ENCODE assay signal across 8 mouse cellular contexts in genomic region chr11:51605602-51606446, GRCm38 (mm10). TPM values are rescaled to one million over a fixed set of nuclear protein-coding genes. Genes with fewer than 3 reads are reported as not detected.
DNase-seq lines count a peak whose midpoint lies in the region; ATAC-seq lines count a peak whose summit lies in the region.

No protein-coding gene starts in this region.

- H3K27me3 ChIP-seq in hindbrain, embryonic 14.5 days (ENCODE audit: control insufficient read depth, insufficient read depth, low read length), result no peaks in the 10 kb centered on the region

- peak overlapping the region; percentile 98 for H3K9ac ChIP-seq in hindbrain, embryonic 14.5 days

- H3K27ac ChIP-seq in hindbrain, embryonic 14.5 days, result peak overlapping the region; percentile 94

- ATAC-seq in hindbrain, embryonic 14.5 days (ENCODE audit: low FRiP score), result peak; percentile 54
- peak; percentile 77 for ATAC-seq in megakaryocyte, adult 5-6 weeks (ENCODE audit: poor library complexity, severe bottlenecking)

- H3K4me1 ChIP-seq in hindbrain, embryonic 14.5 days (replicated peaks; ENCODE audit: control insufficient read depth, insufficient read depth, low read length), result peaks cover 26% of the 10 kb centered on the region

- peak; percentile 84 for DNase-seq in R1 (ENCODE audit: low read depth, low spot score)
- DNase-seq in cerebellum, postnatal 14 days, result peak; percentile 82 to 84
- DNase-seq in frontal cortex, postnatal 25 days (ENCODE audit: low spot score in 2 of 2), result peak; percentile 54 to 56
- peak; percentile 75 for DNase-seq in hindbrain, embryonic 14.5 days (ENCODE audit: low spot score)
- DNase-seq in left cerebral cortex, adult 18-20 months (ENCODE audit: low spot score in 2 of 2), result peak; percentile 70 to 78
- peak; percentile 71 to 76 for DNase-seq in right cerebral cortex, adult 2 months (ENCODE audit: low spot score in 2 of 2)
- peak; percentile 93 for DNase-seq in urinary bladder, postnatal 14 days (ENCODE audit: low spot score)

- peak overlapping the region; percentile 87 for H3K4me2 ChIP-seq in hindbrain, embryonic 14.5 days (replicated peaks)

- H3K9me3 ChIP-seq in hindbrain, embryonic 14.5 days (ENCODE audit: control insufficient read depth, low read length), result no peaks in the 10 kb centered on the region

- WGBS in hindbrain, embryonic 14.5 days, result under 1% methylated on average over 81 of the region's 81 CpGs

- peaks cover 46% of the 10 kb centered on the region for H3K36me3 ChIP-seq in hindbrain, embryonic 14.5 days (replicated peaks; ENCODE audit: control insufficient read depth, insufficient read depth)

- H3K4me3 ChIP-seq in hindbrain, embryonic 14.5 days (replicated peaks; ENCODE audit: low read length), result peak overlapping the region; percentile 96

RNA-seq across cellular contexts. Expression of gene Hnrnpab, which starts 0.8 kb away (rescaled TPM):
- polyA plus RNA-seq in hindbrain, embryonic 14.5 days (2014; fragmentation: Nextera tagmentation; extraction: Ambion mirVana), result 399 and 421 TPM in 2 replicates
- total RNA-seq in left cerebral cortex, adult 18-20 months (2021), result 100 to 1,000 TPM; 132 TPM
- 319 and 341 TPM in 2 replicates for total RNA-seq in megakaryocyte, adult 5-6 weeks (2015)
- total RNA-seq in megakaryocyte, adult 5-6 weeks (2017), result 548 and 571 TPM in 2 replicates

RNA-seq across cellular contexts. Expression of gene Nhp2, which starts 13.7 kb away (rescaled TPM):
- 103 and 118 TPM in 2 replicates for polyA plus RNA-seq in hindbrain, embryonic 14.5 days (2014; fragmentation: Nextera tagmentation; extraction: Ambion mirVana)
- total RNA-seq in left cerebral cortex, adult 18-20 months (2021), result 10 to 100 TPM; 44.8 to 48.4 TPM
- 45.3 and 50.5 TPM in 2 replicates for total RNA-seq in megakaryocyte, adult 5-6 weeks (2015)
- total RNA-seq in megakaryocyte, adult 5-6 weeks (2017), result 38.1 and 52.6 TPM in 2 replicates

RNA-seq across cellular contexts. Expression of gene Phykpl, which starts 21.3 kb away (rescaled TPM):
- polyA plus RNA-seq in hindbrain, embryonic 14.5 days (2014; fragmentation: Nextera tagmentation; extraction: Ambion mirVana), result 7.5 and 9.8 TPM in 2 replicates
- total RNA-seq in left cerebral cortex, adult 18-20 months (2021), result 1 to 10 TPM; 6.7 to 7.1 TPM
- total RNA-seq in megakaryocyte, adult 5-6 weeks (2015), result 8.5 and 10.3 TPM in 2 replicates
- 5.8 and 9.0 TPM in 2 replicates for total RNA-seq in megakaryocyte, adult 5-6 weeks (2017)

RNA-seq across cellular contexts. Expression of gene Rmnd5b, which starts 29.9 kb away (rescaled TPM):
- 77.7 and 78.4 TPM in 2 replicates for polyA plus RNA-seq in hindbrain, embryonic 14.5 days (2014; fragmentation: Nextera tagmentation; extraction: Ambion mirVana)
- 10 to 100 TPM; 59.9 to 60.3 TPM for total RNA-seq in left cerebral cortex, adult 18-20 months (2021)
- total RNA-seq in megakaryocyte, adult 5-6 weeks (2015), result 50.8 and 63.1 TPM in 2 replicates
- 19.2 and 35.5 TPM in 2 replicates for total RNA-seq in megakaryocyte, adult 5-6 weeks (2017)

RNA-seq across cellular contexts. Expression of gene N4bp3, which starts 44.8 kb away (rescaled TPM):
- 19.9 and 22.4 TPM in 2 replicates for polyA plus RNA-seq in hindbrain, embryonic 14.5 days (2014; fragmentation: Nextera tagmentation; extraction: Ambion mirVana)
- 10 to 100 TPM; 15.2 to 19.0 TPM for total RNA-seq in left cerebral cortex, adult 18-20 months (2021)
- 0.80 and 1.3 TPM in 2 replicates for total RNA-seq in megakaryocyte, adult 5-6 weeks (2015)
- 0.45 and 2.9 TPM in 2 replicates for total RNA-seq in megakaryocyte, adult 5-6 weeks (2017)

Comparison
In these comparisons a context has a peak if more than half of its experiments do, and no peak if none do; other contexts are left out.
1. Peak in every context shown above with its lines: DNase-seq, ATAC-seq, H3K4me3 ChIP-seq and H3K27ac ChIP-seq.